Mouse (Mus musculus) gastrocnemius, adult 18-20 months (tissue): Measurements from ENCODE around the gene Gm11756. TPM values are rescaled to one million over a fixed set of nuclear protein-coding genes. Genes with fewer than 3 reads are reported as not detected.
"Not testable (repeated sequence)": the region's sequence is repeated elsewhere in the genome, so short reads cannot be mapped to it uniquely, and the experiment has no call there.

ENCODE experiments used
- DNase-seq: peaks from one replicate; pipeline ENCODE4 v3.0.0; 2021; ENCODE audit warnings: low spot score
- long read RNA-seq, 2 experiments: library from polyadenylated mRNA; stranded (forward); transcript quantifications; one replicate each; pipeline ENCODE4 v2.0.0; 2021
- total RNA-seq, 2 experiments: library from RNA; stranded (reverse); gene quantifications; 2 replicates each; pipeline ENCODE4 v1.2.3; 2021

Gene Gm11756
- total RNA-seq = 1 to 10 TPM in 1 of 2 experiments, under 1 TPM in 1; 0.91 to 1.7 TPM
- long read RNA-seq, experiment 1, partial matches to known transcripts = 0 of 2 reads
- long read RNA-seq, experiment 1, other reads (novel, unspliced or antisense) = 2 of 2 reads
- long read RNA-seq, experiment 2, partial matches to known transcripts = 2 of 6 reads
- long read RNA-seq, experiment 2, other reads (novel, unspliced or antisense) = 4 of 6 reads

GRCm38 (mm10) chr4:73920660-73921059 lies at the start of gene Gm11756:
Gene Gm11756 (minus strand): TSS chr4:73920760.
- not testable (repeated sequence) for DNase-seq

- peak; percentile 50 for DNase-seq
Measured at GRCm38 (mm10) chr4:73950375-73950896, 29.9 kb upstream of the Gm11756 start, which contains the start of gene 2310002L09Rik. Gene 2310002L09Rik (minus strand): TSS chr4:73950846.

GRCm38 (mm10) chr4:73905853-73906252 lies 14.7 kb downstream of the Gm11756 start, which contains the start of gene Gm13871:
Gene Gm13871 (minus strand): TSS chr4:73905953.
- not testable (repeated sequence) for DNase-seq

- not testable (repeated sequence) for DNase-seq
Measured at GRCm38 (mm10) chr4:73891012-73891411, 29.5 kb downstream of the Gm11756 start, which contains the start of gene Gm11757. Gene Gm11757 (minus strand): TSS chr4:73891112.

- DNase-seq = not testable (repeated sequence)
Measured at GRCm38 (mm10) chr4:73876166-73876565, 44.4 kb downstream of the Gm11756 start, which contains the start of gene Gm11758. Gene Gm11758 (minus strand): TSS chr4:73876266.

Other genes starting within 250 kb of the Gm11756 start
- not detected for gene Gm428, start 237.2 kb downstream of the Gm11756 start, total RNA-seq
- not detected for gene Rasef, start 129.8 kb downstream of the Gm11756 start, total RNA-seq
- not detected for gene Gm11758, start 44.5 kb downstream of the Gm11756 start, total RNA-seq
- not detected for gene Gm11757, start 29.6 kb downstream of the Gm11756 start, total RNA-seq
- not detected for gene Gm13871, start 14.8 kb downstream of the Gm11756 start, total RNA-seq
- gene 2310002L09Rik, start 30.1 kb upstream of the Gm11756 start, total RNA-seq = 100 to 1,000 TPM; 130 to 168 TPM
- under 1 TPM; 0.21 to 0.30 TPM for gene Frmd3, start 92.7 kb upstream of the Gm11756 start, total RNA-seq